Mouse (Mus musculus): Measurements from ENCODE around the gene AY074887. TPM values are rescaled to one million over a fixed set of nuclear protein-coding genes. Genes with fewer than 3 reads are reported as not detected.

AY074887 gene
- polyA plus RNA-seq, 1 experiment from 2014 or later = 1.2 TPM

- Histone ChIP-seq H3K4me3 (no peak overlapping the region), H3K27me3 (no peaks in the 10 kb centered on the region), H3K27ac (no peak overlapping the region), H3K4me1 (peaks cover 20% of the 10 kb centered on the region), H3K4me2 (no peak overlapping the region), H3K9me3 (no peaks in the 10 kb centered on the region), H3K9ac (no peak overlapping the region), H3K36me3 (peaks cover 25% of the 10 kb centered on the region)
- ATAC-seq (ENCODE audit: insufficient number of reproducible peaks, insufficient read depth, low FRiP score, low TSS enrichment, low read depth) = no peak
Observed at GRCm38 (mm10) chr9:54949465-54949864, 1.3 kb downstream of the AY074887 start.

GRCm38 (mm10) chr9:54946256-54946655, 4.5 kb downstream of the AY074887 start:
- ATAC-seq (ENCODE audit: insufficient number of reproducible peaks, insufficient read depth, low FRiP score, low TSS enrichment, low read depth) = no peak
- no peaks in the 10 kb centered on the region for H3K36me3 ChIP-seq
- H3K27me3 ChIP-seq = no peaks in the 10 kb centered on the region
- no peak overlapping the region for H3K4me3 ChIP-seq
- H3K9me3 ChIP-seq = no peaks in the 10 kb centered on the region
- 56% methylated on average over 16 of the region's 16 CpGs for WGBS
- no peaks in the 10 kb centered on the region; the same call in 1 of the 2 replicates for H3K4me1 ChIP-seq
- no peak overlapping the region for H3K4me2 ChIP-seq
- no peak overlapping the region for H3K27ac ChIP-seq
- H3K9ac ChIP-seq = no peak overlapping the region

GRCm38 (mm10) chr9:54944467-54944866, 6.3 kb downstream of the AY074887 start:
- WGBS = 70% methylated on average over 2 of the region's 2 CpGs
- Histone ChIP-seq H3K4me3 (no peak overlapping the region), H3K36me3 (peaks cover 1% of the 10 kb centered on the region; the same call in 1 of the 2 replicates), H3K9me3 (no peaks in the 10 kb centered on the region), H3K27me3 (no peaks in the 10 kb centered on the region), H3K9ac (no peak overlapping the region), H3K4me2 (no peak overlapping the region), H3K4me1 (no peaks in the 10 kb centered on the region), H3K27ac (no peak overlapping the region)
- no peak for ATAC-seq (ENCODE audit: insufficient number of reproducible peaks, insufficient read depth, low FRiP score, low TSS enrichment, low read depth)

GRCm38 (mm10) chr9:54942071-54942470, 8.7 kb downstream of the AY074887 start:
- no peak overlapping the region for H3K9ac ChIP-seq
- ATAC-seq (ENCODE audit: insufficient number of reproducible peaks, insufficient read depth, low FRiP score, low TSS enrichment, low read depth) = no peak
- no peaks in the 10 kb centered on the region for H3K27me3 ChIP-seq
- peaks cover 14% of the 10 kb centered on the region for H3K36me3 ChIP-seq
- H3K27ac ChIP-seq = no peak overlapping the region
- no peaks in the 10 kb centered on the region for H3K4me1 ChIP-seq
- 89% methylated on average over 4 of the region's 4 CpGs for WGBS
- H3K4me3 ChIP-seq = no peak overlapping the region
- H3K9me3 ChIP-seq = no peaks in the 10 kb centered on the region
- H3K4me2 ChIP-seq = no peak overlapping the region

GRCm38 (mm10) chr9:54932379-54932778, 18.4 kb downstream of the AY074887 start:
- Histone ChIP-seq H3K4me2 (no peak overlapping the region), H3K9ac (no peak overlapping the region), H3K27me3 (no peaks in the 10 kb centered on the region), H3K4me1 (no peaks in the 10 kb centered on the region), H3K9me3 (no peaks in the 10 kb centered on the region), H3K36me3 (0 out of 2 replicates have a peak, but pooled peaks cover 3% of the 10 kb centered on the region), H3K27ac (no peak overlapping the region), H3K4me3 (no peak overlapping the region)
- WGBS = 75% methylated on average over 2 of the region's 2 CpGs
- no peak for ATAC-seq (ENCODE audit: insufficient number of reproducible peaks, insufficient read depth, low FRiP score, low TSS enrichment, low read depth)

GRCm38 (mm10) chr9:54931765-54932164, 19.0 kb downstream of the AY074887 start:
- no peak for ATAC-seq (ENCODE audit: insufficient number of reproducible peaks, insufficient read depth, low FRiP score, low TSS enrichment, low read depth)
- Histone ChIP-seq H3K9ac (no peak overlapping the region), H3K4me3 (no peak overlapping the region), H3K27ac (no peak overlapping the region), H3K27me3 (no peaks in the 10 kb centered on the region), H3K4me2 (no peak overlapping the region), H3K9me3 (no peaks in the 10 kb centered on the region), H3K4me1 (no peaks in the 10 kb centered on the region), H3K36me3 (no peaks in the 10 kb centered on the region)
- WGBS = 4% methylated on average over 1 of the region's 1 CpGs

GRCm38 (mm10) chr9:54930741-54931140, 20.1 kb downstream of the AY074887 start:
- Histone ChIP-seq H3K27ac (no peak overlapping the region), H3K9ac (no peak overlapping the region), H3K4me3 (no peak overlapping the region), H3K4me1 (no peaks in the 10 kb centered on the region), H3K27me3 (no peaks in the 10 kb centered on the region), H3K4me2 (no peak overlapping the region), H3K36me3 (no peaks in the 10 kb centered on the region), H3K9me3 (no peaks in the 10 kb centered on the region)
- WGBS = 88% methylated on average over 1 of the region's 1 CpGs
- no peak for ATAC-seq (ENCODE audit: insufficient number of reproducible peaks, insufficient read depth, low FRiP score, low TSS enrichment, low read depth)

- Histone ChIP-seq H3K9me3 (no peaks in the 10 kb centered on the region), H3K4me2 (no peak overlapping the region), H3K27ac (no peak overlapping the region), H3K4me1 (peaks cover 9% of the 10 kb centered on the region), H3K36me3 (peaks cover 13% of the 10 kb centered on the region), H3K27me3 (no peaks in the 10 kb centered on the region), H3K9ac (no peak overlapping the region), H3K4me3 (no peak overlapping the region)
- WGBS = 49% methylated on average over 4 of the region's 4 CpGs
- no peak for ATAC-seq (ENCODE audit: insufficient number of reproducible peaks, insufficient read depth, low FRiP score, low TSS enrichment, low read depth)
Observed at GRCm38 (mm10) chr9:54919946-54920345, 30.9 kb downstream of the AY074887 start.

GRCm38 (mm10) chr9:54918781-54919180, 32.0 kb downstream of the AY074887 start:
- Histone ChIP-seq H3K9ac (no peak overlapping the region), H3K27ac (no peak overlapping the region), H3K4me2 (no peak overlapping the region), H3K4me1 (peaks cover 9% of the 10 kb centered on the region), H3K27me3 (no peaks in the 10 kb centered on the region), H3K9me3 (no peaks in the 10 kb centered on the region), H3K36me3 (peaks cover 13% of the 10 kb centered on the region), H3K4me3 (no peak overlapping the region)
- no peak for ATAC-seq (ENCODE audit: insufficient number of reproducible peaks, insufficient read depth, low FRiP score, low TSS enrichment, low read depth)
- 92% methylated on average over 5 of the region's 5 CpGs for WGBS

GRCm38 (mm10) chr9:54918191-54918590, 32.6 kb downstream of the AY074887 start:
- Histone ChIP-seq H3K9me3 (no peaks in the 10 kb centered on the region), H3K27me3 (no peaks in the 10 kb centered on the region), H3K4me2 (peak overlapping the region; percentile 78), H3K9ac (no peak overlapping the region), H3K27ac (no peak overlapping the region), H3K36me3 (peaks cover 13% of the 10 kb centered on the region), H3K4me3 (peak overlapping the region; percentile 66), H3K4me1 (peaks cover 9% of the 10 kb centered on the region)
- ATAC-seq (ENCODE audit: insufficient number of reproducible peaks, insufficient read depth, low FRiP score, low TSS enrichment, low read depth) = no peak
- 71% methylated on average over 2 of the region's 2 CpGs for WGBS

GRCm38 (mm10) chr9:54917010-54917677, 33.7 kb downstream of the AY074887 start, which contains the start of gene Hykk:
Gene Hykk (plus strand): TSS chr9:54917283.
- Histone ChIP-seq H3K36me3 (peaks cover 6% of the 10 kb centered on the region), H3K9ac (peak within 1 kb of the TSS; percentile 85), H3K9me3 (no peaks in the 10 kb centered on the region), H3K27ac (peak within 1 kb of the TSS; percentile 52; the same call in 1 of the 2 replicates), H3K27me3 (no peaks in the 10 kb centered on the region), H3K4me1 (peaks cover 9% of the 10 kb centered on the region), H3K4me3 (peak within 1 kb of the TSS; percentile 66), H3K4me2 (peak within 1 kb of the TSS; percentile 78)
- under 1% methylated on average over 34 of the region's 34 CpGs for WGBS
- ATAC-seq (ENCODE audit: insufficient number of reproducible peaks, insufficient read depth, low FRiP score, low TSS enrichment, low read depth) = peak; percentile 97

GRCm38 (mm10) chr9:54916401-54916800, 34.4 kb downstream of the AY074887 start:
- H3K9ac ChIP-seq = no peak overlapping the region
- WGBS = 73% methylated on average over 8 of the region's 8 CpGs
- no peak for ATAC-seq (ENCODE audit: insufficient number of reproducible peaks, insufficient read depth, low FRiP score, low TSS enrichment, low read depth)
- no peaks in the 10 kb centered on the region for H3K27me3 ChIP-seq
- H3K27ac ChIP-seq = no peak overlapping the region
- peak overlapping the region; percentile 66; the same call in 1 of the 2 replicates for H3K4me3 ChIP-seq
- H3K4me1 ChIP-seq = peaks cover 9% of the 10 kb centered on the region
- peaks cover 8% of the 10 kb centered on the region; the same call in 1 of the 2 replicates for H3K36me3 ChIP-seq
- H3K9me3 ChIP-seq = no peaks in the 10 kb centered on the region
- peak overlapping the region; percentile 78 for H3K4me2 ChIP-seq

Measured in embryonic facial prominence, embryonic 13.5 days (tissue).